Mouse (Mus musculus) testis, adult 2 months (tissue): ENCODE measurements around the gene Ntmt1.

Experiments used
- CTCF ChIP-seq: fragments of 200-500 bp; IDR thresholded peaks from 2 replicates; pipeline ENCODE4 v1.5.1; 2012; ENCODE audit warnings: low read depth, mild to moderate bottlenecking, inconsistent platforms, low read length, moderate library complexity; ENCODE audit not compliant: control insufficient read depth, insufficient read depth, insufficient replicate concordance
- POLR2A ChIP-seq: fragments of 200-500 bp; IDR thresholded peaks from 2 replicates; pipeline ENCODE4 v1.6.1; 2012; ENCODE audit warnings: low read depth, mild to moderate bottlenecking, inconsistent platforms, low read length, moderate library complexity; ENCODE audit not compliant: control insufficient read depth

DNA sequence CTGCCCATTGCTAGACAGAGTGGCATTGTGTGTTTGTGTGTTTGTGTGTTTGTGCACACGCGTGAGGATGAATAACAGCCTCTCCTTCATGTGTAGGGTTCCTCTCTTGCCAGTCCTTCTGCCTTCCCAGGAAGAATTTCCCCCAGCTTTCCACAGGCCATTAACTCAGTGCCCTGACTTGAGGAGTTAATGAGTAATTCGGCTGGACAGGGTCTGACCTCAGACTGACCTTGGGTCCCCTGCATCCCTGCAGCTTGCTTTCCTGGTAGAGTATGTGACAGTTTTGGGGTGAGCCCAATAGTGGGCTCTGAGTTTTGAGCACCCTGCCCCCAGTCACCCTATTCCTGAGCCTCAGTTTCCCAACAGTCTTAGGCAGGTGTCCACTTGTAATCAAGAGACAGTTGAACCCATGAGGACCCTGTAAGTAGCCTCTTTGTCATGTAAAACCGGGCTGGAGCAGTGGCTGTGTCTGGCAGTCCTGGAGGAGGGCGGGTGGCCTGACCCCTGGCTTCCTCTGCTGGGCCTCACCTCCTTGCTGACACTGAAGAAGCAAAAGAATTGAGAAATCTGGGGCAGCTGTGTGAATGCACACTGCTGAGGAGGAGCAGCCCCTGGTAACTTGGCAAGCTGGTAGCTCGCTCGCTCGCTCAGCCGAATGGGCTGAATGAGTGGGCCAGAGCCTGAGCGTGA lies 47.6 kb upstream of the Ntmt1 start:
- TF ChIP-seq CTCF (no peak), POLR2A (no peak)
